Mouse (Mus musculus) hindbrain, embryonic 16.5 days (tissue): ENCODE data around the gene Ndc1. TPM values are rescaled to one million over a fixed set of nuclear protein-coding genes. Genes with fewer than 3 reads are reported as not detected.
"Not testable (repeated sequence)": the region's sequence is repeated elsewhere in the genome, so short reads cannot be mapped to it uniquely, and the experiment has no call there.

Source experiments
- ATAC-seq: fragments of 200-750 bp; cut with Nextera tagmentation; 2 replicates; pipeline ENCODE4 v1.8.0; 2017; ENCODE audit warnings: moderate TSS enrichment, moderate library complexity
- H3K27ac ChIP-seq: fragments of 300-500 bp; sonication (generic); 2 replicates; pipeline ENCODE4 v1.5.1; 2014; ENCODE audit warnings: low read depth, mild to moderate bottlenecking, control low read depth, low read length, moderate library complexity
- H3K27me3 ChIP-seq: fragments of 300-500 bp; sonication (generic); replicated peaks from 2 replicates; pipeline ENCODE4 v1.6.1; 2014; ENCODE audit warnings: low read length; ENCODE audit not compliant: control insufficient read depth, insufficient read depth
- H3K36me3 ChIP-seq: fragments of 300-500 bp; sonication (generic); 2 replicates; pipeline ENCODE4 v1.6.1; 2014; ENCODE audit warnings: mild to moderate bottlenecking, low read length, moderate library complexity, mixed read lengths; ENCODE audit not compliant: control insufficient read depth, insufficient read depth
- H3K4me1 ChIP-seq: fragments of 300-500 bp; sonication (generic); 2 replicates; pipeline ENCODE4 v1.6.1; 2014; ENCODE audit warnings: low read depth, low read length; ENCODE audit not compliant: control insufficient read depth, insufficient read depth
- H3K4me2 ChIP-seq: fragments of 300-500 bp; sonication (generic); 2 replicates; pipeline ENCODE4 v1.6.1; 2014; ENCODE audit warnings: mild to moderate bottlenecking, low read length, control low read depth, moderate library complexity
- H3K4me3 ChIP-seq: fragments of 300-500 bp; sonication (generic); 2 replicates; pipeline ENCODE4 v1.5.1; 2014; ENCODE audit warnings: mild to moderate bottlenecking, low read length, control low read depth, moderate library complexity
- H3K9ac ChIP-seq: fragments of 300-500 bp; sonication (generic); 2 replicates; pipeline ENCODE4 v1.6.1; 2014; ENCODE audit warnings: low read depth, mild to moderate bottlenecking, control low read depth, low read length, moderate library complexity
- H3K9me3 ChIP-seq: fragments of 300-500 bp; sonication (generic); 2 replicates; pipeline ENCODE4 v1.6.1; 2014; ENCODE audit warnings: mild to moderate bottlenecking, low read length, moderate library complexity; ENCODE audit not compliant: control insufficient read depth
- WGBS: fragments of 180-500 bp; shearing (Covaris S2); extraction: QIAGEN DNeasy Blood & Tissue Kit; methylation state at CpG from one replicate; pipeline ENCODE4 v1.1.7; 2014; 5-methylcytosine and 5-hydroxymethylcytosine counted together
- polyA plus RNA-seq: library from polyadenylated mRNA; unstranded; fragments of >200 nt; fragmentation: Nextera tagmentation; extraction: Ambion mirVana; gene quantifications from 2 replicates; pipeline ENCODE4 v1.2.1, GENCODE M21; 2015

Ndc1 gene
- polyA plus RNA-seq, 1 experiment from 2014 or later: 18.2 TPM

DNA sequence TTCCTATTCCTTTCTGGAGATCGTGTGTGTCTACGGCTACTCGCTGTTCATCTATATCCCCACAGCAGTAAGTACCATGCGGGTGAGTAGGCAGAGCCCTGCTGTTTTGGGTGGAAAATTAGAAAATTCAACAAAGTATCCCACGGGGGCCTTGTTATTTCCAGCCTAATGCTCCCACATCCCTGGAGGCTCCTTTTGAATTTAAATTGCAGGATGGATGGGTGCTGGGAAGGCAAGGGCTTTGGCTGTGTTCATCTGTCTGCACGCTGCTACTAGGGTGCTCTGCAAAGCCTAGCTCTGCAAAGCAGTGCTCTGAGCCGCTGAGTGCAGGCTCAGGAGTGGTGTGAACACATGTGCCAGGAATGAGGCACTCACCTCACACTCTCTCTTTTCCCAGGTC lies 23.0 kb upstream of the Ndc1 start:
- Histone ChIP-seq H3K27me3 (no peaks in the 10 kb centered on the region), H3K36me3 (no peaks in the 10 kb centered on the region), H3K9ac (no peak overlapping the region), H3K27ac (no peak overlapping the region), H3K4me2 (no peak overlapping the region), H3K9me3 (no peaks in the 10 kb centered on the region), H3K4me3 (no peak overlapping the region), H3K4me1 (peaks cover 7% of the 10 kb centered on the region)
- ATAC-seq: peak; percentile 54; the same call in 1 of the 2 replicates
- 73% methylated on average over 7 of the region's 7 CpGs for WGBS

DNA sequence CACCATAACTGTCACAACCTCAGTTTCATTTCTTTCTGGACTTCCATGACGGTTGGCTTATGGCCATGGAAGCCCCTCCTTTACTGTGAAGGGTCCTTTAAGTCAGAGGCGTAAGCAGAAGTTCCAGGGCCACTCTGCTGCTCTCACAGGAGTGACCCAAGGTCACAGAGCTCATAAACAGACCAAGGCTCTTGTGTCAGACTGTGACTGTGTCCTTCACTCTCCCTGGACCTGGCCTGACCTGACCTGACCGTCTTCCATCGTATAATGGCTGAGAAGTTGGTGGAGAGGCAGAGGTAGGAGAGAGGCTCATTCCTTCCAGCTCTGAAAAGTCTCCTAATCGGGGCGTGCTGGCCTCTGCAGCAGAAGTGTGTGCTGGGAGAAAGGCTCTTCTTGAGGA lies 20.4 kb upstream of the Ndc1 start:
- H3K27me3 ChIP-seq: no peaks in the 10 kb centered on the region
- no peak overlapping the region for H3K4me3 ChIP-seq
- H3K9me3 ChIP-seq: no peaks in the 10 kb centered on the region
- H3K27ac ChIP-seq: no peak overlapping the region
- H3K4me2 ChIP-seq: no peak overlapping the region
- 81% methylated on average over 6 of the region's 6 CpGs for WGBS
- no peaks in the 10 kb centered on the region for H3K36me3 ChIP-seq
- no peak overlapping the region for H3K9ac ChIP-seq
- H3K4me1 ChIP-seq: peaks cover 7% of the 10 kb centered on the region
- ATAC-seq: no peak

DNA sequence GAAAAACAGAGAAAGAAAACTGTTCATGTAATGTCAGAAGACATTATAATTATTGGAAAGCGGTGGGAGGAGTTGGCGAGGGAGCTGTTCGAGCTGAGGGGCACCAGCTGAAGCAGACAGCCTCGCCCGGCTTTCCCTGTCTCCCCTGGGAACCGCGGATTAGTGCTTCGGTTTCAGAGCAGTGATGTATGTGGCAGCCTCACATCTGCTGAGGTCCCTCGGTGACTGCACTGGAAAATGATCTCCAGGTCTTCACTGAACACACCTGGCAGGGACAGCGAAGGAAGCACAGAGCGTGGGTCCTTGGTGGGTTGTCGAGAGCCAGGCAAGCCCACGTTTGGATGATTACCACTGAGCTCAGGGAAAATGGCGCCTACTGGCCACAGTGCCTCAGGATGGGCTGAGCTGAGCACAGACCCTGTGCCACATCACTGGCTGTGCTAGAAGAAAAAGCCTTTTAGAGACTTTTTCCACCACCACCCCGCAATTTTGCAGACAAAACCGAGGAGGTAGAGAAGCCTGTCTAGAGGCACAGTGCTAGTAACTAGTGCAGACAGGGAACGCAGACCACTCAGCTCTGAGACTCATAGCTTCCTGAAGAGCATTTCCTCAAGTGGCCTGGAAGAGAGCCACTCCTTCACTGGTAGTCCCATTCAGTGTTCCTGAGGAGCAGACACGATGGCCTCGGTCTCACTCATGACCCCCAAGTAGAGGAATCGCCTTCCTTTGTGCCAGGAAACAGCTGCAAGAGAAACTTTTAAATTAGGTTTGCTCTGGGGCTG lies 18.9 kb upstream of the Ndc1 start:
- ATAC-seq: peak; percentile 31; the same call in 1 of the 2 replicates
- Histone ChIP-seq H3K4me1 (peaks cover 7% of the 10 kb centered on the region), H3K27me3 (no peaks in the 10 kb centered on the region), H3K4me2 (0 out of 2 replicates have a peak overlapping the region, but pooled peaks have one; percentile 16), H3K9ac (0 out of 2 replicates have a peak overlapping the region, but pooled peaks have one; percentile 19), H3K9me3 (no peaks in the 10 kb centered on the region), H3K4me3 (no peak overlapping the region), H3K36me3 (no peaks in the 10 kb centered on the region), H3K27ac (peak overlapping the region; percentile 42; the same call in 1 of the 2 replicates)
- WGBS: 57% methylated on average over 20 of the region's 20 CpGs

DNA sequence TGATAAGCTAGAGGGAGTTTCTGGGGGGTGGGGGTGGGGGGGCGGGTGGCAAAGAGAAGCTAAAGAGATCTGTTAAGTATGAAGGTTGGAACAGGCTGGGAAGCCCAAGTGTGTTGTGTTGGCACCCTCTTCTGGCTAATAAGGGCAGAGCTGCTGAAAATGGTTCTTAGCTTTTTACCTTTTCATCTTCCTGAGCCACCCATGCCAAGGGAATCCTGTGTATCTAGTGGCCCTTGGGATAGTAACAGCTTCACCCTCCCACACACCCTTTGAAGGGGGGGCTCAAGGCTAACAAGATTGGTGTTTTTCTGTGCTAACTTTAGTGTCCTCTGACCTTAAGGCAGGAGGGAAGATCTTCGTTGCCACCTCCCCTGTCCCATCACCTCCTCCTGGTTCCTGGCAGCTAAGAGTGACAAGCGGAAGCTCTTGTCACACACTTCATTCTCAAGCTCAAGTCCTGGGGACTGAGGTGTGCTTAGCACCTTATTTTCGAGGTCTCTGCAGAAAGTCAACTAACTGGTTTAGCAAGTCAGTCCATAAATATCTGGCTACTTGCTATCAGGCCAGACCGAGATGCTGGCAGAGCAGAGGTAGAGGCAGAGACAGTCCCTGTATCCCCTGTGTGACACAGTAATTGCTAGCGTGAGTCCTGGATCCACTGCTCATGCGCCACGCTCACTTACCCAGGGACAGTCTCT lies 18.1 kb upstream of the Ndc1 start:
- Histone ChIP-seq H3K4me3 (no peak overlapping the region), H3K9me3 (no peaks in the 10 kb centered on the region), H3K27ac (no peak overlapping the region), H3K9ac (no peak overlapping the region), H3K4me1 (peaks cover 7% of the 10 kb centered on the region), H3K27me3 (no peaks in the 10 kb centered on the region), H3K36me3 (no peaks in the 10 kb centered on the region), H3K4me2 (no peak overlapping the region)
- 75% methylated on average over 8 of the region's 8 CpGs for WGBS
- peak; percentile 64; the same call in 1 of the 2 replicates for ATAC-seq

DNA sequence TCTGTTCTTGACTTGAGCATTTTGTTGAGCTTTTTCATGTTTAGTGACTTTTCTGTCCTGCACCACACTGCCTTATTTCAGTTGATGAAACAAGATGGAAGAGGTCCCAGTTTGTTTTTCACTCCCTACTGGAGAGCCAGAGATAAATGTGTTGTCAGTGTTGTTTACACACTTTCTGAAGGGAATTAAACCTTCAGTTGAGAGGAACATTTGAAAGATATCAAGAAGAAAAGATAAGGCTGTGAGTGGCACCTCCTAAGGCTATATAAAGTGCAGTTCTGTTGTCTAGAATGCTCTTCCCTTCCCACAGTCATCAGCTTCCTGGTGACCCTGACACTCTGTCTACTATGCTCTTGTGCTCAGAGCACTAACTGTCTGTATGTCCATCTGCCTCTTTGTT lies 16.2 kb upstream of the Ndc1 start:
- Histone ChIP-seq H3K9ac (no peak overlapping the region), H3K27me3 (no peaks in the 10 kb centered on the region), H3K9me3 (no peaks in the 10 kb centered on the region), H3K36me3 (no peaks in the 10 kb centered on the region), H3K27ac (no peak overlapping the region), H3K4me1 (peaks cover 7% of the 10 kb centered on the region), H3K4me2 (no peak overlapping the region), H3K4me3 (no peak overlapping the region)
- ATAC-seq: no peak

DNA sequence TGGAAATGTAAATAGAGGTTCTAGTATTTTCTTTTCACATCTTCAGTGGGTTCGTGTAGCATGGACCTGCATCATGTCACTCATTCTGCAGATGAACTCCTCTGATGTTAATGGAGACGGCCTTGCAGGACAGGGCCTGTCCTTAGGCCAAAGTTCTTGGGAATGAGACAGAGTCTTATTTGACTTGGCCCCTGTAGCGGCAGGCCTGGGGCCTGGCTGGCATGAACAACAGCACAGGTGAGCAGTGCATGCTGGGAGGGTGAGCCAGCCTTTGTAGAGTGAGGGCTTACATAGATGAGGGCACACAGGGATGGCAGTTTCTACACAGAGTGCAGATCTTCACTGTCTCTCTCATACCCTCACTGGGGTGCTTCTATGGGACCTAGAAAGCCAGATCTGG lies 14.0 kb upstream of the Ndc1 start:
- H3K9me3 ChIP-seq: no peaks in the 10 kb centered on the region
- no peaks in the 10 kb centered on the region for H3K27me3 ChIP-seq
- H3K27ac ChIP-seq: no peak overlapping the region
- H3K4me2 ChIP-seq: no peak overlapping the region
- no peak for ATAC-seq
- H3K4me1 ChIP-seq: peaks cover 5% of the 10 kb centered on the region; the same call in 1 of the 2 replicates
- WGBS: 93% methylated on average over 3 of the region's 3 CpGs
- no peak overlapping the region for H3K4me3 ChIP-seq
- no peaks in the 10 kb centered on the region for H3K36me3 ChIP-seq
- no peak overlapping the region for H3K9ac ChIP-seq

DNA sequence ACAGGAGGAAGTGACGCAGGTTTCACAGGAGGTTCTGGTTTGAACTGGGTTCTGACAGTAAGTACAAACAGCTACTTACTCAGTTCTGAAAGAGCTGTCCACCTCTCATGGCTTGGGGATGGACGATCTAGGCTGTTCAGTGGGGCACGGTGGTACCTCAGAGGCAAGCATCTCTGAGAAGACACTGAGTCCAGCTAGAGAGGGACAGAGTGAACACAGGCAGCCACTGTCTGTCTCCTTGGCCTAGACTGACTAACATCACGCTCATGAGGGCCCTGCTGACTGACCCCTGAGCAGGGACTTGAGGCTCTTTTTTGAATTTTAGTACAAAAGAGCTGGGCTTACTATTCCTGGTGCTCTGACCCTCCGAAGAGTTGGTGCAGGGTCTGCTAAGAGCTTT lies 13.5 kb upstream of the Ndc1 start:
- Histone ChIP-seq H3K4me3 (no peak overlapping the region), H3K4me1 (no peaks in the 10 kb centered on the region), H3K27me3 (no peaks in the 10 kb centered on the region), H3K4me2 (no peak overlapping the region), H3K9ac (no peak overlapping the region), H3K36me3 (no peaks in the 10 kb centered on the region), H3K27ac (no peak overlapping the region), H3K9me3 (no peaks in the 10 kb centered on the region)
- ATAC-seq: no peak
- 81% methylated on average over 5 of the region's 5 CpGs for WGBS

DNA sequence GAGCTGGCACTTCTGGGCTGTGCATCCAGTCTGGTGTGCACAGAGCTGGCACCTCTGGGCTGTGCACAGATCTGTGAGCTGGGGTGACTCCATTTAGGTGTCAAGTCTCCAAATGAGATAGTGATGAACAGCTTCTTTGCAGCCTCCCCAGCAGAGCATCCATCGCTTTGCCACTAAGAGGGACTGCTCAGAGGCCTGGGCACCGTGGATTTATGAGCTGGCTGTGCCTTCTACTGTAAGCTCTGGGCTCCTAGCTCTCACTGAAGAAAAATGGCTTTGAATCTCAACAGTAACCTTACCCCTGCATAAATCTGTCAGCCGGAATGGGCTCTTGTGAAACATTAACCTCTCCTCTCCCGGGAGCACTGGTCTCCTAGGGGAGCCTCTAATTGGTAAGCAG lies 13.0 kb upstream of the Ndc1 start:
- no peaks in the 10 kb centered on the region for H3K27me3 ChIP-seq
- H3K9me3 ChIP-seq: no peaks in the 10 kb centered on the region
- no peak overlapping the region for H3K4me2 ChIP-seq
- H3K36me3 ChIP-seq: no peaks in the 10 kb centered on the region
- ATAC-seq: peak; percentile 67
- H3K4me3 ChIP-seq: no peak overlapping the region
- H3K4me1 ChIP-seq: no peaks in the 10 kb centered on the region
- WGBS: 29% methylated on average over 4 of the region's 4 CpGs
- H3K27ac ChIP-seq: no peak overlapping the region
- peak overlapping the region; percentile 17; the same call in 1 of the 2 replicates for H3K9ac ChIP-seq

DNA sequence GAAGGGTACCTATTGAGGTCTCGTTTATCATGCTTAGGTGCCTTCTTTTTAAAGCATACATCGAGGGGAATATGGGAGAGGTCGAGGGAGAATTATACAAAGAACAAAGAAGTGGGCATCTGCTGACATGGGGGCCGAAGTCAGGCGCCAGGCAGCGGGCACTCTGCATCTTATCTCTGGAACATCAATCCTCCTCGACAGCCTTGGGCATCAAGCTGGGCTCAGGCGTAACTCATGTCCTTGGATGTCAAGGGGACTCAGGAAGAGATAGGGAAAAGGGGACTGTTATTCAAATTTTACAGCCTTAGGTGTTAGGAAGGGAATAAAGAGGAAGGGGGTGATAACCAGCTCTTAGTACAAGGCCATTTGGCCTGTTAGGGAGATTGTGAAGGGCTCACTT lies 10.4 kb upstream of the Ndc1 start:
- not testable (repeated sequence) for H3K9me3 ChIP-seq, H3K27me3 ChIP-seq, ATAC-seq, H3K27ac ChIP-seq, H3K36me3 ChIP-seq, H3K4me1 ChIP-seq, H3K9ac ChIP-seq, H3K4me3 ChIP-seq, H3K4me2 ChIP-seq
- WGBS: 62% methylated on average over 8 of the region's 8 CpGs
